Mouse (Mus musculus) CH12.LX (cell line): ENCODE measurements around the gene Cops7a. TPM values are rescaled to one million over a fixed set of nuclear protein-coding genes. Genes with fewer than 3 reads are reported as not detected.

Source experiments
- DNase-seq: peaks from one replicate; pipeline ENCODE4 v3.0.0-alpha.2; 2013; ENCODE audit errors: extremely low read depth
- H3K27ac ChIP-seq: 2 replicates; pipeline ENCODE4 v1.5.1; 2012; ENCODE audit warnings: low read depth, mild to moderate bottlenecking, control low read depth, moderate library complexity; ENCODE audit not compliant: insufficient read depth
- H3K27me3 ChIP-seq: replicated peaks from 2 replicates; pipeline ENCODE3; 2012; ENCODE audit warnings: inconsistent platforms
- H3K36me3 ChIP-seq, 2 experiments: replicated peaks in 1 of 2; 2 replicates each; pipeline versions ENCODE3 to v1.6.1; 2012; ENCODE audit warnings: inconsistent platforms in 1 of 2, low read length in 1 of 2, mild to moderate bottlenecking in 1 of 2, mixed read lengths in 1 of 2, moderate library complexity in 1 of 2; ENCODE audit not compliant: control insufficient read depth in 1 of 2, insufficient read depth in 1 of 2
- H3K4me1 ChIP-seq, 2 experiments: 2 replicates each; pipeline ENCODE4 v1.6.1; 2012; ENCODE audit warnings: inconsistent platforms in 1 of 2, moderate library complexity in 1 of 2; ENCODE audit not compliant: insufficient read depth in 2 of 2, control insufficient read depth in 1 of 2
- H3K4me2 ChIP-seq: 2 replicates; pipeline ENCODE4 v1.6.1; 2012; ENCODE audit warnings: low read depth, mild to moderate bottlenecking, control low read depth; ENCODE audit not compliant: poor library complexity, insufficient read depth, severe bottlenecking
- H3K4me3 ChIP-seq, 3 experiments: fragments of 150-350 bp in 1 of 3; sonication (generic) in 1 of 3; replicated peaks in 1 of 3; 2 replicates each; pipeline versions ENCODE3 to v1.5.1; 2011 to 2012; ENCODE audit warnings: low read depth in 2 of 3, low read length in 2 of 3, mild to moderate bottlenecking in 2 of 3, moderate library complexity in 2 of 3, control low read depth in 1 of 3, improper control_type of control experiment in 1 of 3, inconsistent platforms in 1 of 3, mixed read lengths in 1 of 3; ENCODE audit not compliant: poor library complexity in 1 of 3
- H3K79me2 ChIP-seq: replicated peaks from 2 replicates; pipeline ENCODE4 v1.6.1; 2012; ENCODE audit warnings: mild to moderate bottlenecking, moderate library complexity; ENCODE audit not compliant: control insufficient read depth, poor library complexity, insufficient read depth, severe bottlenecking; ENCODE audit errors: extremely low read depth
- H3K9ac ChIP-seq: 2 replicates; pipeline ENCODE4 v1.6.1; 2012; ENCODE audit warnings: low read depth, mild to moderate bottlenecking, control low read depth, moderate library complexity; ENCODE audit not compliant: insufficient read depth
- H3K9me3 ChIP-seq: replicated peaks from 2 replicates; pipeline ENCODE3; 2012; ENCODE audit warnings: low read length, inconsistent platforms, mixed read lengths
- BHLHE40 ChIP-seq: IDR thresholded peaks from 2 replicates; pipeline ENCODE4 v1.6.1; 2011; ENCODE audit warnings: mild to moderate bottlenecking, low read depth, low read length, improper control_type of control experiment
- CTCF ChIP-seq, 2 experiments: IDR thresholded peaks in 1 of 2; conservative IDR thresholded peaks in 1 of 2; 2 replicates each; pipeline ENCODE4 v1.5.1; 2011 to 2012; ENCODE audit warnings: low read depth in 2 of 2, low read length in 2 of 2, improper control_type of control experiment in 1 of 2, inconsistent platforms in 1 of 2, mild to moderate bottlenecking in 1 of 2, moderate library complexity in 1 of 2
- EP300 ChIP-seq: IDR thresholded peaks from 2 replicates; pipeline ENCODE4 v1.6.1; 2011; ENCODE audit warnings: low read length, improper control_type of control experiment
- HCFC1 ChIP-seq: IDR thresholded peaks from 2 replicates; pipeline ENCODE4 v1.6.1; 2012; ENCODE audit warnings: low read depth, mild to moderate bottlenecking, inconsistent platforms, low read length, improper control_type of control experiment
- JUN ChIP-seq: IDR thresholded peaks from 2 replicates; pipeline ENCODE4 v1.6.1; 2011; ENCODE audit warnings: low read depth, mild to moderate bottlenecking, low read length, improper control_type of control experiment, moderate library complexity; ENCODE audit not compliant: insufficient read depth
- JUND ChIP-seq: conservative IDR thresholded peaks from 2 replicates; pipeline ENCODE4 v1.6.1; 2011; ENCODE audit warnings: low read depth, low read length, improper control_type of control experiment
- MAFK ChIP-seq: IDR thresholded peaks from 2 replicates; pipeline ENCODE4 v1.6.1; 2011; ENCODE audit warnings: low read length, improper control_type of control experiment; ENCODE audit not compliant: insufficient replicate concordance
- MAX ChIP-seq: IDR thresholded peaks from 2 replicates; pipeline ENCODE4 v1.6.1; 2011; ENCODE audit warnings: low read length, improper control_type of control experiment
- MAZ ChIP-seq: IDR thresholded peaks from 2 replicates; pipeline ENCODE4 v1.6.1; 2012; ENCODE audit warnings: low read depth, mild to moderate bottlenecking, inconsistent platforms, low read length, improper control_type of control experiment, moderate library complexity
- NELFE ChIP-seq: IDR thresholded peaks from 2 replicates; pipeline ENCODE4 v1.6.1; 2011; ENCODE audit warnings: low read depth, low read length, improper control_type of control experiment
- POLR2A ChIP-seq: IDR thresholded peaks from 2 replicates; pipeline ENCODE4 v1.6.1; 2011; ENCODE audit warnings: low read depth, mild to moderate bottlenecking, improper control_type of control experiment, low read length
- RAD21 ChIP-seq: IDR thresholded peaks from 2 replicates; pipeline ENCODE4 v1.6.1; 2011; ENCODE audit warnings: low read depth, mild to moderate bottlenecking, low read length, improper control_type of control experiment, moderate library complexity
- RCOR1 ChIP-seq: conservative IDR thresholded peaks from 2 replicates; pipeline ENCODE4 v1.6.1; 2012; ENCODE audit warnings: low read depth, mild to moderate bottlenecking, inconsistent platforms, low read length, improper control_type of control experiment
- SIN3A ChIP-seq: IDR thresholded peaks from 2 replicates; pipeline ENCODE4 v1.6.1; 2012; ENCODE audit warnings: low read length, improper control_type of control experiment, inconsistent platforms
- SMC3 ChIP-seq: IDR thresholded peaks from 2 replicates; pipeline ENCODE4 v1.6.1; 2011; ENCODE audit warnings: low read depth, low read length, improper control_type of control experiment
- TCF12 ChIP-seq: IDR thresholded peaks from 2 replicates; pipeline ENCODE4 v1.6.1; 2014; ENCODE audit warnings: low read depth, mild to moderate bottlenecking, inconsistent platforms, low read length, improper control_type of control experiment
- UBTF ChIP-seq: IDR thresholded peaks from 2 replicates; pipeline ENCODE4 v1.6.1; 2012; ENCODE audit warnings: low read depth, mild to moderate bottlenecking, inconsistent platforms, low read length, improper control_type of control experiment, moderate library complexity
- ZC3H11A ChIP-seq: IDR thresholded peaks from 2 replicates; pipeline ENCODE4 v1.6.1; 2012; ENCODE audit warnings: low read depth, mild to moderate bottlenecking, inconsistent platforms, low read length, improper control_type of control experiment
- ZKSCAN1 ChIP-seq: IDR thresholded peaks from 2 replicates; pipeline ENCODE4 v1.6.1; 2012; ENCODE audit warnings: low read depth, inconsistent platforms, low read length, improper control_type of control experiment, borderline replicate concordance
- ZNF384 ChIP-seq: IDR thresholded peaks from 2 replicates; pipeline ENCODE4 v1.6.1; 2012; ENCODE audit warnings: low read depth, low read length, improper control_type of control experiment, inconsistent platforms
- dilution Hi-C: fragments of 300-500 bp; cut with MboI; formaldehyde crosslinking; loops from 2 replicates; pipeline ENCODE4 v1.14.3; 2020; ENCODE audit warnings: low sequenced_read_pairs; ENCODE audit not compliant: extremely low pct_unique_long_range_greater_than_20kb, extremely low pct_ligation_motif_present
- in situ Hi-C: fragments of 300-500 bp; cut with MboI; formaldehyde crosslinking; loops from 3 replicates; pipeline ENCODE4 v1.14.3; 2019; ENCODE audit warnings: low sequenced_read_pairs, low pct_ligation_motif_present, low pct_unique_long_range_greater_than_20kb, mixed read lengths
- polyA plus RNA-seq: library from polyadenylated mRNA; unstranded; fragments of >175 nt; gene quantifications from 2 replicates; pipeline ENCODE4 v1.2.1, GENCODE M21; 2012; ENCODE audit warnings: low read depth; ENCODE audit not compliant: insufficient read length
- total RNA-seq, 2 experiments: library from RNA; depleted of rRNA; stranded (reverse); fragments of 300-350 nt in 1 of 2; fragments of >200 nt in 1 of 2; gene quantifications; 2 replicates each; pipeline ENCODE4 v1.2.3; 2012 to 2014

Gene Cops7a
- total and polyA plus RNA-seq, 3 experiments, result 73.2 to 114 (median 104) TPM

GRCm38 (mm10) chr6:124917518-124918330 is 47.6 kb downstream of the Cops7a start:
- Histone ChIP-seq H3K4me1 (peaks cover 7 to 59% of the 10 kb centered on the region in 2 experiments), H3K27me3 (peaks cover 10% of the 10 kb centered on the region), H3K9me3 (no peaks in the 10 kb centered on the region), H3K4me3 (peak overlapping the region; percentile 35 to 82 (median 66)), H3K9ac (peak overlapping the region; percentile 86), H3K36me3 (peaks cover 0 to 11% of the 10 kb centered on the region in 2 experiments), H3K79me2 (no peaks in the 10 kb centered on the region), H3K4me2 (peak overlapping the region; percentile 93), H3K27ac (no peak overlapping the region)
- DNase-seq, result peak; percentile 33
- dilution Hi-C loops (no loop called here), in situ Hi-C loops (no loop called here)
- peak; percentile 42; the same call in 1 of the 2 replicates for TF ChIP-seq POLR2A
- TF ChIP-seq NELFE, result peak; percentile 21; the same call in 1 of the 2 replicates
- peak; percentile 51; the same call in 1 of the 2 replicates for TF ChIP-seq MAZ
- TF ChIP-seq ZC3H11A, result no peak

- no peak overlapping the region for H3K27ac ChIP-seq
- H3K4me3 ChIP-seq, result peak overlapping the region; percentile 54 to 82 (median 66)
- in situ Hi-C loops, result no loop called here
- no peaks in the 10 kb centered on the region for H3K79me2 ChIP-seq
- peak; percentile 66 for DNase-seq
- H3K9ac ChIP-seq, result peak overlapping the region; percentile 86
- H3K4me2 ChIP-seq, result peak overlapping the region; percentile 48
- peaks cover 0 to 11% of the 10 kb centered on the region in 2 experiments for H3K36me3 ChIP-seq
- H3K9me3 ChIP-seq, result no peaks in the 10 kb centered on the region
- peaks cover 7 to 58% of the 10 kb centered on the region in 2 experiments for H3K4me1 ChIP-seq
- TF ChIP-seq RAD21 (no peak; the same call in none of the 2 replicates), SMC3 (peak; percentile 55), UBTF (peak; percentile 94), ZKSCAN1 (no peak), MAX (no peak), CTCF (conservative IDR thresholded peaks at IDR 0.05 in 1 of 2, IDR thresholded peaks at IDR 0.05 in 1 of 2; ENCODE audit: low read depth in 2 of 2, low read length in 2 of 2) (peak in 1 of 2 experiments; percentile 75; a peak in 2 of 4 replicates), SIN3A (peak; percentile 64), ZNF384 (no peak), EP300 (no peak), MAFK (no peak), MAZ (peak; percentile 51; the same call in 1 of the 2 replicates), RCOR1 (no peak), HCFC1 (no peak), TCF12 (no peak), JUND (no peak), JUN (no peak), BHLHE40 (peak; percentile 56)
- TF ChIP-seq, all 38 proteins: peak for 6
- H3K27me3 ChIP-seq, result peaks cover 10% of the 10 kb centered on the region
- dilution Hi-C loops, result no loop called here
Observed at GRCm38 (mm10) chr6:124916695-124917517, 48.4 kb downstream of the Cops7a start.
